22 mouse cellular contexts compared by ENCODE assay signal in the genomic region with DNA sequence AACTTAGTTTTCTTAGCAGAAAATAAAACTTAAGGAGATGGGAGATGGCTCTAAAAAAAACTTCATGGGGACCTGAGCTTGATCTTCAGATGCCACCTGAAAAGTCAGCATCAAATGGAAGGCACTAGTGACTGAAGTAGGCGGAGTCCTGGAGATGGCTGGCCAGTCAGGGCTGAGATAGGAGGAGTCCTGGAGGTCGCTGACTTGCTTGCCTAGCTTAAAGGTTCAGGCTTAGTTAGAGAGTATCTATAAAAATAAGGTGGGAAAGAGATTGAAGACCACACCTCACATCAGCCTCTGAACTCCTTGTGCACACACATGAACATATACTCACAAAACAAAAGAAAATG. TPM values are rescaled to one million over a fixed set of nuclear protein-coding genes. Genes with fewer than 3 reads are reported as not detected.
DNase-seq lines count a peak whose midpoint lies in the region; ATAC-seq lines count a peak whose summit lies in the region.
"Had no signal": no experiment of that assay in that cellular context is flagged by ENCODE, and none has a peak within 500 bp of the region (broad histone marks: within the 10 kb centered on the region; RNA-seq: fewer than 3 reads in every experiment).

No protein-coding gene starts in this region.

- peaks cover 30% of the 10 kb centered on the region for H3K4me1 ChIP-seq in heart, embryonic 15.5 days (replicated peaks)
- peaks cover 19% of the 10 kb centered on the region for H3K4me1 ChIP-seq in heart, embryonic 11.5 days (ENCODE audit: control insufficient read depth, insufficient read depth, low read length)
- peaks cover 63% of the 10 kb centered on the region for H3K4me1 ChIP-seq in liver, embryonic 15.5 days (replicated peaks)
- H3K4me1 ChIP-seq in kidney, embryonic 16.5 days (ENCODE audit: insufficient read depth, low read length), result no peaks in the 10 kb centered on the region
- H3K4me1 ChIP-seq: embryonic facial prominence, embryonic 12.5 days had no signal

- H3K9ac ChIP-seq in heart, embryonic 15.5 days, result 0 out of 2 replicates have a peak overlapping the region, but pooled peaks have one; percentile 1
- no peak overlapping the region for H3K9ac ChIP-seq in heart, embryonic 11.5 days (ENCODE audit: low read depth, low read length)
- H3K9ac ChIP-seq in liver, embryonic 15.5 days, result no peak overlapping the region
- no peak overlapping the region for H3K9ac ChIP-seq in kidney, embryonic 16.5 days (replicated peaks; ENCODE audit: low read length)
- H3K9ac ChIP-seq: embryonic facial prominence, embryonic 12.5 days; forebrain, embryonic 13.5 days; hindbrain, embryonic 13.5 days had no signal

- H3K9me3 ChIP-seq in heart, embryonic 15.5 days (replicated peaks), result no peaks in the 10 kb centered on the region
- H3K9me3 ChIP-seq in heart, embryonic 11.5 days (replicated peaks; ENCODE audit: control insufficient read depth, low read length), result no peaks in the 10 kb centered on the region
- H3K9me3 ChIP-seq in liver, embryonic 15.5 days (replicated peaks), result no peaks in the 10 kb centered on the region
- no peaks in the 10 kb centered on the region for H3K9me3 ChIP-seq in kidney, embryonic 16.5 days (ENCODE audit: low read length)
- H3K9me3 ChIP-seq: embryonic facial prominence, embryonic 12.5 days; forebrain, embryonic 13.5 days; hindbrain, embryonic 13.5 days; megakaryocyte, embryonic 14.5 days had no signal

- no peak for ATAC-seq in heart, embryonic 15.5 days (replicated peaks; ENCODE audit: insufficient number of reproducible peaks, insufficient read depth, low FRiP score, low read depth)
- ATAC-seq in heart, embryonic 11.5 days (replicated peaks; ENCODE audit: insufficient number of reproducible peaks, low FRiP score, low TSS enrichment), result no peak
- peak; percentile 82 for ATAC-seq in erythroid progenitor cell, adult 5-6 weeks (replicated peaks; ENCODE audit: low FRiP score, poor library complexity, severe bottlenecking)
- peak; percentile 84 for ATAC-seq in liver, embryonic 15.5 days (ENCODE audit: insufficient read depth)
- ATAC-seq in kidney, embryonic 16.5 days (ENCODE audit: low FRiP score, low TSS enrichment), result no peak
- ATAC-seq: forebrain, embryonic 13.5 days; midbrain, embryonic 16.5 days had no signal

- no peaks in the 10 kb centered on the region for H3K36me3 ChIP-seq in heart, embryonic 15.5 days
- no peaks in the 10 kb centered on the region for H3K36me3 ChIP-seq in heart, embryonic 11.5 days (ENCODE audit: control insufficient read depth, insufficient read depth, low read length)
- H3K36me3 ChIP-seq in liver, embryonic 15.5 days (replicated peaks), result no peaks in the 10 kb centered on the region
- no peaks in the 10 kb centered on the region for H3K36me3 ChIP-seq in kidney, embryonic 16.5 days (ENCODE audit: insufficient read depth, low read length)
- H3K36me3 ChIP-seq: embryonic facial prominence, embryonic 12.5 days; hindbrain, embryonic 13.5 days had no signal

- DNase-seq in c-Kit-negative CD71-positive TER-119-positive erythroid progenitor cells, embryonic 14.5 days (ENCODE audit: low read depth, low spot score), result peak; percentile 37
- no peak for DNase-seq in urinary bladder, adult 18-20 months (ENCODE audit: low spot score in 2 of 2)
- no peak for DNase-seq in MN1 (ENCODE audit: low spot score)
- DNase-seq: adrenal gland, adult 2 months; cerebellum, adult 2 months; cerebellum, postnatal 25 days; kidney, adult 8-10 months; kidney, postnatal 14 days; layer of hippocampus, postnatal 36 days; lung, postnatal 10 days; right cerebral cortex, adult 18-20 months had no signal

- H3K4me2 ChIP-seq in heart, embryonic 15.5 days, result peak overlapping the region; percentile 22
- no peak overlapping the region for H3K4me2 ChIP-seq in heart, embryonic 11.5 days
- H3K4me2 ChIP-seq in liver, embryonic 15.5 days, result peak overlapping the region; percentile 46
- no peak overlapping the region for H3K4me2 ChIP-seq in kidney, embryonic 16.5 days (replicated peaks; ENCODE audit: low read depth, low read length)
- H3K4me2 ChIP-seq: embryonic facial prominence, embryonic 12.5 days; forebrain, embryonic 13.5 days; hindbrain, embryonic 13.5 days had no signal

- 62% methylated on average over 2 of the region's 2 CpGs for WGBS in heart, embryonic 15.5 days
- WGBS in heart, embryonic 11.5 days (ENCODE audit: insufficient replicate concordance), result 40% methylated on average over 2 of the region's 2 CpGs
- WGBS in liver, embryonic 15.5 days (ENCODE audit: insufficient replicate concordance), result 28% methylated on average over 2 of the region's 2 CpGs
- 71% methylated on average over 2 of the region's 2 CpGs for WGBS in kidney, embryonic 16.5 days

- no peak overlapping the region for H3K4me3 ChIP-seq in heart, embryonic 15.5 days
- H3K4me3 ChIP-seq in heart, embryonic 11.5 days (ENCODE audit: low read depth, low read length), result no peak overlapping the region
- H3K4me3 ChIP-seq in liver, embryonic 15.5 days (replicated peaks), result no peak overlapping the region
- no peak overlapping the region for H3K4me3 ChIP-seq in kidney, embryonic 16.5 days (ENCODE audit: low read length)
- H3K4me3 ChIP-seq: embryonic facial prominence, embryonic 12.5 days; erythroblast, embryonic 14.5 days; forebrain, embryonic 13.5 days; hindbrain, embryonic 13.5 days; megakaryocyte, embryonic 14.5 days had no signal

- no peaks in the 10 kb centered on the region for H3K27me3 ChIP-seq in heart, embryonic 15.5 days
- no peaks in the 10 kb centered on the region for H3K27me3 ChIP-seq in heart, embryonic 11.5 days (ENCODE audit: control insufficient read depth, insufficient read depth, low read length)
- H3K27me3 ChIP-seq in liver, embryonic 15.5 days, result no peaks in the 10 kb centered on the region
- no peaks in the 10 kb centered on the region for H3K27me3 ChIP-seq in kidney, embryonic 16.5 days (ENCODE audit: insufficient read depth, low read length)
- H3K27me3 ChIP-seq: embryonic facial prominence, embryonic 12.5 days; forebrain, embryonic 13.5 days; hindbrain, embryonic 13.5 days had no signal

- H3K27ac ChIP-seq in heart, embryonic 15.5 days, result peak overlapping the region; percentile 55; the same call in 1 of the 2 replicates
- no peak overlapping the region for H3K27ac ChIP-seq in heart, embryonic 11.5 days (ENCODE audit: low read depth, low read length)
- peak overlapping the region; percentile 72 for H3K27ac ChIP-seq in liver, embryonic 15.5 days (replicated peaks)
- H3K27ac ChIP-seq in kidney, embryonic 16.5 days (ENCODE audit: low read length), result no peak overlapping the region
- H3K27ac ChIP-seq: embryonic facial prominence, embryonic 12.5 days; forebrain, embryonic 13.5 days; hindbrain, embryonic 13.5 days had no signal

RNA-seq across cellular contexts. Expression of a gene that starts 15.4 kb away (rescaled TPM):
- polyA plus RNA-seq in heart, embryonic 15.5 days (2015; fragmentation: Nextera tagmentation; extraction: Ambion mirVana), result 3.1 and 4.3 TPM in 2 replicates
- polyA plus RNA-seq in heart, embryonic 11.5 days (2014; fragmentation: Nextera tagmentation; extraction: Ambion mirVana), result 5.1 and 5.2 TPM in 2 replicates
- 17.3 and 23.9 TPM in 2 replicates for total RNA-seq in erythroid progenitor cell, adult 5-6 weeks (2015; ENCODE audit: low replicate concordance)
- total RNA-seq in erythroid progenitor cell, adult 5-6 weeks (2017; ENCODE audit: low replicate concordance), result 23.1 and 25.4 TPM in 2 replicates
- 2.0 and 2.2 TPM in 2 replicates for polyA plus RNA-seq in liver, embryonic 15.5 days (2015; fragmentation: Nextera tagmentation; extraction: Ambion mirVana)
- polyA plus RNA-seq in kidney, embryonic 16.5 days (2015; fragmentation: Nextera tagmentation; extraction: Ambion mirVana), result 5.6 and 6.5 TPM in 2 replicates

Comparison
In these comparisons a context has a peak if more than half of its experiments do, and no peak if none do; other contexts are left out.
1. H3K27ac ChIP-seq: peak in heart, embryonic 15.5 days (single experiment) and liver, embryonic 15.5 days (single experiment); none in heart, embryonic 11.5 days (single experiment) and kidney, embryonic 16.5 days (single experiment).
2. H3K4me2 ChIP-seq: peak in heart, embryonic 15.5 days (single experiment) and liver, embryonic 15.5 days (single experiment); none in heart, embryonic 11.5 days (single experiment) and kidney, embryonic 16.5 days (single experiment).
3. ATAC-seq: peak in erythroid progenitor cell, adult 5-6 weeks (single experiment) and liver, embryonic 15.5 days (single experiment); none in heart, embryonic 15.5 days (single experiment), heart, embryonic 11.5 days (single experiment) and kidney, embryonic 16.5 days (single experiment).